8 mouse cellular contexts compared by ENCODE assay signal in the genomic region with DNA sequence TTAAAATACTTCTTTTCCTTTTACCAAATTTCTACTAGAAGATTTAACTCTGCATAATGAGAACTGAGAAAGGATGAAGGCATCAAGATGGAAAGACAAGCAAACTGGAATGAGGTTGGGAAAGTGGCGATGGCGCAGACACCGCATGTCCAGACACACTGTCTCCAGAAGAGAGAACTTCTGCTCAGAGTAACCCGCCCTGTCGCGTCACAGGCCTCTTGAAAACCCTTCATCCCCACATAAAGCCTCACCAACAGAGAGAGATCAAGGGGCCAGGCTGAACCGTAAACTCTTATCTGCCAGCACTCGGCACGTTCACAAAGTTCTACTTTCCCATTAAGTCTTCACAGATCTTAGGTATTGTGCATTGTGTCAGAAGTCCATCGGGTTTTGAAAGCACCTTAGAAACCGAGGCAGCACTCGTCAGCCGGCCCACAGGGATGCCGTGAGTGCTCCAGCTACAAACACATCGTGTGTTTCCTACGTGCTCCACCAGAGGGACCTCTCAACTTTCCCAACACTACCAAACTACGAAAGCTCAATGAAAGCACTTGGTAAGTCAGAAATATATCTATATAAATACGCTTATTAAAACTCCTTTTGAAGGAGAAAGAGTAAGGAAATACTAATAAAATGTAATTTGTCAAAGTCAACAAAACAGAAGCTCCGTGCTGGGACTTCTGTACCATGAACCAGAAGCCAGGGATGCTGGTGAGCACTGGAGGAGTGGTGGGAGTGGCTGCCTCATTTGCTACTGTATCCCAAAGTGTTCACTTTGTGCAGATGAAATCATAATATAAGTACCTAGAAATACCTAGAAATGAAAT. TPM values are rescaled to one million over a fixed set of nuclear protein-coding genes. Genes with fewer than 3 reads are reported as not detected.
DNase-seq lines count a peak whose midpoint lies in the region; ATAC-seq and TF ChIP-seq lines count a peak whose summit lies in the region.

No protein-coding gene starts in this region.

- peaks cover under 1% of the 10 kb centered on the region; the same call in 1 of the 2 replicates for H3K36me3 ChIP-seq in forebrain, embryonic 10.5 days (replicated peaks)
- H3K36me3 ChIP-seq in forebrain, embryonic 11.5 days (ENCODE audit: control insufficient read depth, insufficient read depth, low read length) = no peaks in the 10 kb centered on the region; the same call in 1 of the 2 replicates
- no peaks in the 10 kb centered on the region for H3K36me3 ChIP-seq in intestine, embryonic 14.5 days (ENCODE audit: control insufficient read depth, insufficient read depth, low read length)
- no peaks in the 10 kb centered on the region for H3K36me3 ChIP-seq in limb, embryonic 14.5 days (ENCODE audit: control insufficient read depth, insufficient read depth, low read length)

- no peak for TF ChIP-seq POLR2A in limb, embryonic 14.5 days (IDR thresholded peaks at IDR 0.05; ENCODE audit: borderline replicate concordance, extremely low read depth, insufficient read depth, insufficient read length)

- no peaks in the 10 kb centered on the region for H3K27me3 ChIP-seq in forebrain, embryonic 10.5 days (ENCODE audit: poor library complexity, severe bottlenecking)
- H3K27me3 ChIP-seq in forebrain, embryonic 11.5 days (ENCODE audit: control insufficient read depth, insufficient read depth, low read length) = no peaks in the 10 kb centered on the region
- no peaks in the 10 kb centered on the region for H3K27me3 ChIP-seq in intestine, embryonic 14.5 days (replicated peaks; ENCODE audit: control insufficient read depth, insufficient read depth, low read length)
- no peaks in the 10 kb centered on the region for H3K27me3 ChIP-seq in limb, embryonic 14.5 days (ENCODE audit: control insufficient read depth, insufficient read depth, low read length)

- H3K9ac ChIP-seq in forebrain, embryonic 11.5 days (ENCODE audit: low read length) = no peak overlapping the region
- H3K9ac ChIP-seq in intestine, embryonic 14.5 days (ENCODE audit: low read length) = no peak overlapping the region
- H3K9ac ChIP-seq in limb, embryonic 14.5 days (ENCODE audit: low read depth, low read length, severe bottlenecking) = no peak overlapping the region

- no peaks in the 10 kb centered on the region for H3K4me1 ChIP-seq in forebrain, embryonic 10.5 days
- H3K4me1 ChIP-seq in forebrain, embryonic 11.5 days (replicated peaks; ENCODE audit: control insufficient read depth, insufficient read depth, low read length) = no peaks in the 10 kb centered on the region
- no peaks in the 10 kb centered on the region for H3K4me1 ChIP-seq in intestine, embryonic 14.5 days (replicated peaks; ENCODE audit: control insufficient read depth, insufficient read depth, low read length)
- no peaks in the 10 kb centered on the region for H3K4me1 ChIP-seq in limb, embryonic 14.5 days (ENCODE audit: control insufficient read depth, insufficient read depth, low read length)

- 61% methylated on average over 19 of the region's 19 CpGs for whole genome bisulfite sequencing in forebrain, embryonic 10.5 days
- WGBS in forebrain, embryonic 11.5 days = 56% methylated on average over 19 of the region's 19 CpGs
- WGBS in intestine, embryonic 14.5 days = 50% methylated on average over 19 of the region's 19 CpGs
- WGBS in limb, embryonic 14.5 days = 43% methylated on average over 19 of the region's 19 CpGs

- no peak overlapping the region for H3K4me2 ChIP-seq in forebrain, embryonic 11.5 days (ENCODE audit: low read depth, low read length, severe bottlenecking)
- H3K4me2 ChIP-seq in intestine, embryonic 14.5 days (ENCODE audit: low read length) = no peak overlapping the region
- H3K4me2 ChIP-seq in limb, embryonic 14.5 days (replicated peaks; ENCODE audit: low read depth, low read length, severe bottlenecking) = no peak overlapping the region

- H3K27ac ChIP-seq in forebrain, embryonic 10.5 days = no peak overlapping the region
- no peak overlapping the region for H3K27ac ChIP-seq in forebrain, embryonic 11.5 days (ENCODE audit: low read depth, low read length)
- no peak overlapping the region for H3K27ac ChIP-seq in intestine, embryonic 14.5 days (ENCODE audit: low read depth)
- H3K27ac ChIP-seq in limb, embryonic 14.5 days (replicated peaks; ENCODE audit: low read depth, low read length) = no peak overlapping the region

- H3K9me3 ChIP-seq in forebrain, embryonic 10.5 days = no peaks in the 10 kb centered on the region
- H3K9me3 ChIP-seq in forebrain, embryonic 11.5 days (ENCODE audit: control insufficient read depth, low read length) = no peaks in the 10 kb centered on the region
- H3K9me3 ChIP-seq in intestine, embryonic 14.5 days (ENCODE audit: control insufficient read depth, low read length) = no peaks in the 10 kb centered on the region
- H3K9me3 ChIP-seq in limb, embryonic 14.5 days (ENCODE audit: control insufficient read depth, low read length) = no peaks in the 10 kb centered on the region

- no peak overlapping the region for H3K4me3 ChIP-seq in forebrain, embryonic 10.5 days
- no peak overlapping the region for H3K4me3 ChIP-seq in forebrain, embryonic 11.5 days (ENCODE audit: low read depth, low read length)
- no peak overlapping the region for H3K4me3 ChIP-seq in intestine, embryonic 14.5 days (ENCODE audit: low read depth, low read length)
- no peak overlapping the region for H3K4me3 ChIP-seq in limb, embryonic 14.5 days (replicated peaks; ENCODE audit: low read length)

- ATAC-seq in forebrain, embryonic 11.5 days (replicated peaks; ENCODE audit: low FRiP score) = no peak
- ATAC-seq in CD4-positive, CD25-positive, alpha-beta regulatory T cell, adult 4 months = peak; percentile 75
- no peak for ATAC-seq in intestine, embryonic 14.5 days (replicated peaks; ENCODE audit: low FRiP score, low TSS enrichment, low read depth)
- ATAC-seq in limb, embryonic 14.5 days (ENCODE audit: low FRiP score, low read depth) = peak; percentile 37; the same call in 1 of the 2 replicates

- DNase-seq in forebrain, embryonic 10.5 days (ENCODE audit: extremely low spot score, low spot score) = peak; percentile 27
- no peak for DNase-seq in forebrain, embryonic 11.5 days (ENCODE audit: low spot score)
- DNase-seq in c-Kit-positive CD71-positive TER-119-positive erythroid progenitor cells, embryonic 14.5 days (ENCODE audit: low spot score) = peak; percentile 44
- DNase-seq in forelimb bud, embryonic 11.5 days (ENCODE audit: low read depth, low spot score) = peak; percentile 55
- DNase-seq in intestine, embryonic 14.5 days (ENCODE audit: low spot score) = peak; percentile 76
- DNase-seq in limb, embryonic 14.5 days (ENCODE audit: low spot score) = peak; percentile 63
- peak; percentile 62 for DNase-seq in retina, postnatal 1 day

RNA-seq across cellular contexts. Expression of gene Msrb3, which starts 39.4 kb away (rescaled TPM):
- polyA plus RNA-seq in forebrain, embryonic 10.5 days (2016; fragmentation: Nextera tagmentation; extraction: Ambion mirVana) = 4.9 and 5.7 TPM in 2 replicates
- 6.1 and 8.2 TPM in 2 replicates for polyA plus RNA-seq in forebrain, embryonic 11.5 days (2014; fragmentation: Nextera tagmentation; extraction: Ambion mirVana)
- under 1 TPM; 0.48 to 0.61 TPM for polyA plus RNA-seq in CD4-positive, CD25-positive, alpha-beta regulatory T cell, adult 4 months (2017; shearing (Covaris generic))
- 17.6 and 18.2 TPM in 2 replicates for polyA plus RNA-seq in intestine, embryonic 14.5 days (2014; fragmentation: Nextera tagmentation; extraction: Ambion mirVana)
- 28.2 and 28.8 TPM in 2 replicates for polyA plus RNA-seq in limb, embryonic 14.5 days (2012; rRNA removed)
- polyA plus RNA-seq in limb, embryonic 14.5 days (2014; fragmentation: Nextera tagmentation; extraction: Ambion mirVana) = 13.9 and 17.3 TPM in 2 replicates

RNA-seq across cellular contexts. Expression of gene Lemd3, which starts 40.8 kb away (rescaled TPM):
- 2.3 and 2.5 TPM in 2 replicates for polyA plus RNA-seq in forebrain, embryonic 10.5 days (2016; fragmentation: Nextera tagmentation; extraction: Ambion mirVana)
- 4.6 and 4.8 TPM in 2 replicates for polyA plus RNA-seq in forebrain, embryonic 11.5 days (2014; fragmentation: Nextera tagmentation; extraction: Ambion mirVana)
- polyA plus RNA-seq in CD4-positive, CD25-positive, alpha-beta regulatory T cell, adult 4 months (2017; shearing (Covaris generic)) = 1 to 10 TPM; 3.6 to 7.2 TPM
- 5.2 and 5.6 TPM in 2 replicates for polyA plus RNA-seq in intestine, embryonic 14.5 days (2014; fragmentation: Nextera tagmentation; extraction: Ambion mirVana)
- polyA plus RNA-seq in limb, embryonic 14.5 days (2012; rRNA removed) = 13.6 and 14.5 TPM in 2 replicates
- polyA plus RNA-seq in limb, embryonic 14.5 days (2014; fragmentation: Nextera tagmentation; extraction: Ambion mirVana) = 6.3 and 7.6 TPM in 2 replicates

Comparison
In these comparisons a context has a peak if more than half of its experiments do, and no peak if none do; other contexts are left out.
1. ATAC-seq: peak in CD4-positive, CD25-positive, alpha-beta regulatory T cell, adult 4 months (single experiment) and limb, embryonic 14.5 days (single experiment); none in forebrain, embryonic 11.5 days (single experiment) and intestine, embryonic 14.5 days (single experiment).